Mouse (Mus musculus) adrenal gland, adult (tissue): ENCODE measurements at regions not wholly inside any gene's neighbourhood (a gene's known extent, or its start where the extent isn't known, plus 50 kb on each side); places are given as distances from the start of the nearest gene placed in this dataset.

Experiments used
- DNase-seq, 2 experiments: peaks; one replicate each; pipeline ENCODE4 v3.0.0; 2022 to 2023; ENCODE audit warnings: low spot score in 1 of 2; ENCODE audit not compliant: inconsistent age in 2 of 2

- DNase-seq, result peak in 1 of 2 experiments; percentile 55
These were observed 96.2 kb upstream of the Myocd start for GRCm38 (mm10) chr11:65365751-65366559.

DNA sequence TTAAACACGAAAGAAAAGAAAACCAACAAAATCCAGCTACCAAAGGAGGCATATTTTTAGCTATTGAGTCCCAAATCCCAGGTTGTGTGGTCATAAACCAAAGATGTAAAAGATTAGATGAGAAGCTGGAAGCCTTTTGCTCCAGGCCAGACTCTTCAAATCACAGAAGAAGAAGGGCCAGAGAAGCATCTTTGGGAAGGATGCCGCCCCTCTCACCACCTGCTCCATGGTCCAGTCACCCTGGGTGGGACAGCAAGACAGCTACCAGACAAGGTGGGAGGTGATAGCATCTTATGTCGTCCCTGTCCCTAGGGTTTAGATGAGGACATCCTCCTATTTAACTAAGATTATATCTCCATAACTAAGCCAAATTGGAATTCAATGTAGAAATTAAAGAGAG lies 95.1 kb upstream of the Myocd start:
- no peak for DNase-seq

DNA sequence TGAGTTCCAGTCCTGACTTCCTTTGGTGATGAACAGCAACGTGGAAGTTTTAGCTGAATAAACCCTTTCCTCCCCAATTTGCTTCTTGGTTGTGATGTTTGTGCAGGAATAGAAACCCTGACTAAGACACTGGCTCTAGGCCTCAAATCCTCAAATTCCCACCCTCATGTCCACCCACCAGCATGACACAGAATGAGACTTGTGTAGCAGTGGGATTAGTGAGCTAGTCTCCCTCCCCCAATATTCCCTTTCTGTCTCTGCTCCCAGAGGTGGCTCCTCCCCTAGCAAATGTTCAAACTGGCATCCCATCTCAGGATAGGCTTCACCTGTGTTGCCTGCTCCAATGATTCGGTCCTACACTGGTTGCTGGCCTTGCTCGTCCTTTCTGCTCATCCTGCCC lies 94.1 kb upstream of the Myocd start:
- no peak for DNase-seq

GRCm38 (mm10) chr11:65360729-65361128 lies 90.9 kb upstream of the Myocd start:
- no peak for DNase-seq

DNA sequence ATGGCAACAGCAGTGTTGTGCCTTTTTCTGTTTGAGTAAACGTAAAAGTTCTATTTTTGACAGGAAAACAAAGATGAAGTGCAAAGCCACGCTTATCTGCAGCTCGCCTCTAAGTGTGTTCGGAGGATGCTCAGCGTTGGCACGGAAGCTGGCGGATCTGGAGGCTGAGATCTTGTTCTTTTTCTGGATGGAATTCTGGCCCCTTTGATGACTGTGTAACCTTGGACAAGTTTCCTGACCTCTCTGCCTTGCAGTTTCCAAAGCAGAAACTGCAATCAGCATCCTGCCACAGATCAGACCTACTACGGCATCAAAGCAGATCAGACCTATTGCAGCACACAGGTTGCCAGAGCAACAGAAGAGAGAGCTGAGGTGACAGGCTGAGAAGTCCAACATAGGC lies 89.1 kb upstream of the Myocd start:
- peak in 1 of 2 experiments; percentile 26 for DNase-seq

GRCm38 (mm10) chr11:65352516-65352915 lies 82.7 kb upstream of the Myocd start:
- DNase-seq, result no peak

- DNase-seq, result no peak
These were observed 79.2 kb upstream of the Myocd start for GRCm38 (mm10) chr11:65349013-65349412.

GRCm38 (mm10) chr11:65341683-65342440 lies 72.1 kb upstream of the Myocd start:
- DNase-seq, result no peak

GRCm38 (mm10) chr11:65334286-65334685 lies 64.5 kb upstream of the Myocd start:
- no peak for DNase-seq

GRCm38 (mm10) chr11:65333101-65333500 lies 63.3 kb upstream of the Myocd start:
- DNase-seq, result no peak

DNA sequence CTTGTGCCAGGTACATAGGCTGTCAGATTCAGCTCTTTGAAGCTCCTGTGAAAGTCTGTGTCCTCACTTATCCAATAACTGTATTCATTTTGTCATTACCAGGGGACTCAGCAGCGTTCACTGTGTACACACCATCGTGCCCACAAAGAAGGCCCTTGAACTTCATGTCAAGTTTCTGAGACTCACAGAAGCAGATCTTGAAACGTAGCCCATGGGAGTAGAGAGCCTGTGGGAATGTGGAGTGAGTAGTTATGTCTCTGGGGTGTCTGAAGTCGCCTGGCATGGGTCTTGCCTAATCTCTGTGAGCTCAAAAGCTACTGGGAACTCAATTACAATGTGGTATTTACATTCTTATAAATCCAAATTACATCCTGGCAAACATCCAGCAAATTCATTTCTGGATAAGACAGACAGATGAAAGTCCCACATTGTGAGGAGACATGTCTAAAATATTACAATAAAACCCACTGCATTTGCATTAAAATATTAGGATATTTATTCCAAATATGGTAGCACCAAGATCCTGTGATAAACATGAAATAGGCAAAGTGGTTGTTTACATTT lies 53.2 kb upstream of the Myocd start:
- DNase-seq, result no peak
